Mouse (Mus musculus) embryonic facial prominence, embryonic 12.5 days (tissue): ENCODE results near the gene Wnt6. TPM values are rescaled to one million over a fixed set of nuclear protein-coding genes. Genes with fewer than 3 reads are reported as not detected.

ENCODE experiments used
- ATAC-seq: fragments of 200-750 bp; cut with Nextera tagmentation; 2 replicates; pipeline ENCODE4 v1.8.0; 2017; ENCODE audit not compliant: insufficient number of reproducible peaks, insufficient read depth, low FRiP score, low TSS enrichment
- H3K27ac ChIP-seq: fragments of 300-500 bp; sonication (generic); 2 replicates; pipeline ENCODE4 v1.5.1; 2016; ENCODE audit warnings: mild to moderate bottlenecking
- H3K27me3 ChIP-seq: fragments of 300-500 bp; sonication (generic); 2 replicates; pipeline ENCODE4 v1.6.1; 2016; ENCODE audit warnings: mild to moderate bottlenecking, moderate library complexity
- H3K36me3 ChIP-seq: fragments of 300-500 bp; sonication (generic); 2 replicates; pipeline ENCODE4 v1.6.1; 2016; ENCODE audit warnings: mild to moderate bottlenecking
- H3K4me1 ChIP-seq: fragments of 300-500 bp; sonication (generic); 2 replicates; pipeline ENCODE4 v1.6.1; 2016
- H3K4me2 ChIP-seq: fragments of 300-500 bp; sonication (generic); replicated peaks from 2 replicates; pipeline ENCODE4 v1.6.1; 2016; ENCODE audit warnings: mild to moderate bottlenecking, moderate library complexity
- H3K4me3 ChIP-seq: fragments of 300-500 bp; sonication (generic); 2 replicates; pipeline ENCODE4 v1.5.1; 2016; ENCODE audit warnings: mild to moderate bottlenecking
- H3K9ac ChIP-seq: fragments of 300-500 bp; sonication (generic); 2 replicates; pipeline ENCODE4 v1.6.1; 2016; ENCODE audit warnings: mild to moderate bottlenecking, moderate library complexity
- H3K9me3 ChIP-seq: fragments of 300-500 bp; sonication (generic); 2 replicates; pipeline ENCODE4 v1.6.1; 2016; ENCODE audit warnings: mild to moderate bottlenecking, moderate library complexity
- WGBS: fragments of 180-500 bp; shearing (Covaris S2); methylation state at CpG from one replicate; pipeline ENCODE4 v1.1.7; 2016; 5-methylcytosine and 5-hydroxymethylcytosine counted together
- polyA plus RNA-seq: library from polyadenylated mRNA; unstranded; fragments of >200 nt; fragmentation: Nextera tagmentation; extraction: Ambion mirVana; gene quantifications from 2 replicates; pipeline ENCODE4 v1.2.1, GENCODE M21; 2016

The Wnt6 gene
- polyA plus RNA-seq, 1 experiment from 2014 or later: 30.8 TPM

DNA sequence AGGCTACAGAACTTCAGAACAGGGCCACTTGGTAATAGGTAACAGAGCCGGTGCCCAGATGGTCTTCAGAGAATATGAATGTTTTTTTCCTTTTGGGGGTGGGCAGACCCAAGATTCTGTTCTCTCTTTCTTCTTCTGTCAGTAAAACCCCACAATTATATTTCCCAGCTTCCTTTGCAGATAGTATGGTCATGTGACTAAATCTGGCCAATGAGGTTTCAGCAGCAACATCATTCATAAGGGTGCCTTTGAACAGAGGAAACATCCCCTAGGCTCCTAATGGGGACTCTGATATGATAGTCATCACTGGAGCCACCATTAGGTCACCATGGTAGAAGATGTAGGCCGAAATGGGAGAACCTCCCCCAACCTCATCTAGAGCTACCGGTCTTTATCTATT lies 18.9 kb upstream of the Wnt6 start:
- Histone ChIP-seq H3K27me3 (peaks cover 22% of the 10 kb centered on the region), H3K4me2 (no peak overlapping the region), H3K9me3 (no peaks in the 10 kb centered on the region), H3K27ac (no peak overlapping the region), H3K4me3 (no peak overlapping the region), H3K9ac (no peak overlapping the region), H3K4me1 (no peaks in the 10 kb centered on the region; the same call in 1 of the 2 replicates), H3K36me3 (no peaks in the 10 kb centered on the region)
- 91% methylated on average over 3 of the region's 3 CpGs for WGBS
- no peak for ATAC-seq

DNA sequence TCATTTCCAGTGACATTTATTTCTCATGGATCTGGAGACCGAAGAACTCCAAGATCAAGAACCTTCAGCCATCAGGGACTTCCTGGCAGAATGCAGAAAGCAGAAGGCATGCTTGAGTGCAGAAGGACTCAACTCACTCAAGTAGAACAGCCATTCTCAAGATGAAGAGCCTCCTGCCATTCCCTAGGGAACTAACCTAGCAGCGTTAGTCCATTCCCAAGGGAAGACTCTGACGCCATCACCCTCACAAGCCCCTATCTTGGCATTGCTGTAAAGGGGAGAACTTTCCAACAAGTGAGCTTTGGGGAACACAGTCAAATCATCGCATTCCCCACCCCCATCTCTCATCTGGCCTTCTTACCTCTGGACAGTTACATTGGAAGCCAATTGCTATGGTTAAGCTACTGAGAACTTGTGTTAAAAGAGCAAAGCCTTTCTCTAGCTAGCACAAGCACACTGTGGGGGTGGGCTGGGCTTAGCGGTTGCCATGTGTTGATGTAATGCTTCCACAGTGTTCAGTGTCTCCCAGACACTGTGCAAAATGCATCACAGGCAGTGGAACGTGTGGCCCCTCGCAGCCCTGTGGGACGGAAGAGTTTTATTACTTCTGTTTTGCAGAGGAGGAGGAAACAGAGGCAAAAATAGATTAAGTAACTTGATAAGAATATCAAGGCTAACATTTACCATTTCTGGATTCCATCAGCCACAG lies 18.3 kb upstream of the Wnt6 start:
- H3K27me3 ChIP-seq: peaks cover 16% of the 10 kb centered on the region
- no peak overlapping the region for H3K9ac ChIP-seq
- 81% methylated on average over 8 of the region's 8 CpGs for WGBS

DNA sequence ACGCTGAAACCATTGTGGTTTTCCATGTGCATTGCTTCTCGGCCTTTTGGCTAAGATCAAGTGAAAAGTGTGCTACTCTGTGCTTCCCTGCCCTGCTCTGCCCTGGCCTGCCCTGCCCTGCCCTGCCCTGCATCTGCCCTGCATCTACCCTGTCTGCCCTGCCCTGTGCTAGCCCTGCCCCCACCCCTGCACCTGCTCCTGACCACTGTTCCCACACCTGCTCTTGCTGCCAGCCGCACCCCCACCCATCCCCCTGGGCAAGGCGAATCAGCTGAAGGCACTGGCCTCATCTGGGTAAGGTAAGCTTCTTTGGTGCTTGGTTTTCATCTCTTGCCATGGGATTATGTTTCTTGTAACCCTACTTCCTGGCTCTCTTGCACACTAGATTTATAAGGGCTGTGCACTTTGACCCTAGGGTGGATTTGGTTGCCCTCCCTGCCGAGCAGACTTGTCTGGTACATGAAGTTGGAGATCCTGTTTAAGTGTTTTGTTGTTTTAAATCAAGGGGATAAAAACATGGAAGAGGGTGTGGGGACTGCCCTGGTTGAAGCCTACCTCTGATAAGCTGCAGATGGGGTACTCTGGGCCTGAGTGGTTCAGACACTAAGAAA lies 17.4 kb upstream of the Wnt6 start:
- Histone ChIP-seq H3K36me3 (no peaks in the 10 kb centered on the region), H3K4me2 (no peak overlapping the region), H3K4me3 (no peak overlapping the region), H3K27me3 (peaks cover 7% of the 10 kb centered on the region), H3K27ac (no peak overlapping the region), H3K4me1 (no peaks in the 10 kb centered on the region; the same call in 1 of the 2 replicates), H3K9me3 (no peaks in the 10 kb centered on the region), H3K9ac (no peak overlapping the region)
- ATAC-seq: no peak
- 44% methylated on average over 5 of the region's 5 CpGs for WGBS

More for the DNA sequence above, 18.3 kb upstream of the Wnt6 start:
- H3K27ac ChIP-seq: no peak overlapping the region
- H3K9me3 ChIP-seq: no peaks in the 10 kb centered on the region
- no peak overlapping the region for H3K4me2 ChIP-seq
- no peaks in the 10 kb centered on the region; the same call in 1 of the 2 replicates for H3K4me1 ChIP-seq
- no peak for ATAC-seq
- H3K4me3 ChIP-seq: no peak overlapping the region
- H3K36me3 ChIP-seq: no peaks in the 10 kb centered on the region

DNA sequence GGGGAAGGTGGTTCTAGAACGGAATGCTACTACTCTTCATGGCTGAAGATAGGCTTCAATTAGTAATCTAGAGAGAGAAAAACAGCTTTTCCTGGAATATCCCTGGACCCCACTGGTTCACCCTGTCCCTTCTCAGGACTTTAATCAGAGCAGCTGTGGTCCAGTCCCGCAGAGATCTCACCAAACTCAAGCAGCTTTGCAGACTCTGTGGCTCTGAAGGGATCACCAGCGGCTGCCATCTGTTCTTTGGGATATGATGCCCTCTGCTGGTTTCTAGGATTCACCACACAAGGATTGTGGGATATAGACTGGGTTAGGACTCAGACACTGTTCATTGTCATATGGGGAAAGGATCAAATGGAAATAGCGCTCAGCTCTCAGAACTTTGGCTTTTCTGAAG lies 11.9 kb upstream of the Wnt6 start:
- 19% methylated on average over 4 of the region's 4 CpGs for WGBS
- no peak overlapping the region for H3K9ac ChIP-seq
- ATAC-seq: no peak
- H3K36me3 ChIP-seq: no peaks in the 10 kb centered on the region
- H3K9me3 ChIP-seq: no peaks in the 10 kb centered on the region
- H3K4me1 ChIP-seq: no peaks in the 10 kb centered on the region
- peaks cover 12% of the 10 kb centered on the region for H3K27me3 ChIP-seq
- no peak overlapping the region for H3K27ac ChIP-seq
- H3K4me2 ChIP-seq: no peak overlapping the region
- H3K4me3 ChIP-seq: no peak overlapping the region

DNA sequence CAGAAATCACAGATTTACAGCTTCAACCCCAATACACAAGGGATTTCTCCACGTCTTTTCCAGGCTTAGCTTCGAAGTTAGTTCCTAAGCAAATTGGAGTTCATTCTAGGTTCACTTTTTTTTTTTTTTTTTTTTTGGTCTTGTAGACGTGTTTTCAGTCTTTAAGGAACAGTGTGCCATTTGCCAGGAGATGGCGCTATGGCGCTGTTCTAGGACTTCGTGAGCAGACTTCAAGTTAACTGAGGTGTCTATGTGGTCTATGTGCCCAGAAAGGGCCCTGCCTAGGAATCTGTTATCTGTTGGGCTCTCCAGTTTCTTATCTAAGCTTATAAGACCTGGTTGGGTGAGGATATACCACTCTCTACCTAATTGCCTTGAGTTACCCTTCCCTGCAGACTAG lies 8.6 kb upstream of the Wnt6 start:
- Histone ChIP-seq H3K36me3 (no peaks in the 10 kb centered on the region), H3K4me1 (no peaks in the 10 kb centered on the region), H3K4me3 (no peak overlapping the region), H3K27me3 (peaks cover 27% of the 10 kb centered on the region), H3K27ac (no peak overlapping the region), H3K9ac (no peak overlapping the region), H3K4me2 (no peak overlapping the region), H3K9me3 (no peaks in the 10 kb centered on the region)
- ATAC-seq: no peak
- WGBS: 3% methylated on average over 6 of the region's 6 CpGs

DNA sequence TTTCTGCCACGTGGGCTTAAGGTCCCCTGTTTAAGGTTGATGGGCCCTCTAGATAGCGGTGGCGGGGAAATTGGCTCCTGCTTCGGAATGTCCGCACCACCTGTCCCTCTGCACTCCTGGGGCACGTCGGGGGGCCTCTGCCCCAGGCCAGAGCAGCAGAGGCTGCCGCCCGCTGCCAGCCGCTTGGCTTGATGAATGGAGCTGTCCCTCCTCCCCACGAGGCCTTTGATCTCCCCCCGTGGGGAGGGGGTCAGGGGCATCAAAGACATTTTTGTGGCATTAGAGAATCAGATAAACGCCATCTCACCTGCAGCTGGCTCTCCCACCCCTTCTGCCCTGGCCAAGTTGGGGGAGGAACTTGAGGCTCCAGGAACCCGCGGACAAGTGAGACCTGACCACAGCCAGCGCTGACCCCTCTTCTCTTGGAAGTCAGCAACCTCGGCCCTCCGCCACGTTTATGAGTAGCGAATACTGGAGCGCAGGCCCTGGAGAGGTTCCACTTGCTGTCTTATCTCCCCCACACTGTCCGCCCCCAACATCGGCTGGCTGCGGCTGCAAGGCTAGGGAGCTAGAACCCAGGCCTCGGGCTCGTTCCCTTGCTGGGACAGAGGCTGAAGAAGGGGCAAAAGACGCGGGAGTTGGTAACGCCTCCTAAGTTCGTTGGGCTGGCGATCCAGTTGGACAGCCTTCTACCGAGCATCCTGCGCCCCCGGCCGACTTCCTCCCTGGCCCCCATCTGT lies 795 bp upstream of the Wnt6 start:
- Histone ChIP-seq H3K4me2 (peak overlapping the region; percentile 98), H3K4me1 (peaks cover 29% of the 10 kb centered on the region), H3K9ac (peak overlapping the region; percentile 53; the same call in 1 of the 2 replicates), H3K9me3 (no peaks in the 10 kb centered on the region), H3K27me3 (peaks cover 83% of the 10 kb centered on the region), H3K4me3 (peak overlapping the region; percentile 55), H3K27ac (no peak overlapping the region), H3K36me3 (no peaks in the 10 kb centered on the region)
- 1% methylated on average over 35 of the region's 35 CpGs for WGBS
- no peak for ATAC-seq

DNA sequence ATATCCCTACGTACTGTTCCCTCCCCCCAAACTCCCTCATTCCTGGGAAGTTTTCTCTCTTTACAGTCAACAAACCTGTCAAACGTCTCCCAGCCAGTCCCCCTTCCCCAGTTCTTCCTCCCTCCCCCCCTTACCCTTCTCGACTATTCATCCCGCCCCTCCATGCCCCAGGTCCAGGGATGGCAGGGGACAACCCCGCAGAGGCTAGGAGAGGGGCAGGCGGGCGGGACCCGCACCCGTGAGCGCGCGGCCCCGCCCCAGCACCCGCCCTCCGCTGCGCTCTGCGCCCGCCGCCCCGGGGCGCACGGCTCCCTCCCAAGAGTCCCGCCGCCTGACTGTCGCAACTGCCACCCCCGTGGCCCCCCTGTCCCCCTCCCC lies 236 bp upstream of the Wnt6 start:
- peaks cover 88% of the 10 kb centered on the region for H3K27me3 ChIP-seq
- peak overlapping the region; percentile 53 for H3K9ac ChIP-seq
- no peaks in the 10 kb centered on the region for H3K36me3 ChIP-seq
- ATAC-seq: no peak
- H3K9me3 ChIP-seq: no peaks in the 10 kb centered on the region
- H3K4me1 ChIP-seq: peaks cover 29% of the 10 kb centered on the region
- H3K4me2 ChIP-seq: peak overlapping the region; percentile 98
- H3K27ac ChIP-seq: no peak overlapping the region
- 0% methylated on average over 23 of the region's 26 CpGs for WGBS
- peak overlapping the region; percentile 55 for H3K4me3 ChIP-seq

DNA sequence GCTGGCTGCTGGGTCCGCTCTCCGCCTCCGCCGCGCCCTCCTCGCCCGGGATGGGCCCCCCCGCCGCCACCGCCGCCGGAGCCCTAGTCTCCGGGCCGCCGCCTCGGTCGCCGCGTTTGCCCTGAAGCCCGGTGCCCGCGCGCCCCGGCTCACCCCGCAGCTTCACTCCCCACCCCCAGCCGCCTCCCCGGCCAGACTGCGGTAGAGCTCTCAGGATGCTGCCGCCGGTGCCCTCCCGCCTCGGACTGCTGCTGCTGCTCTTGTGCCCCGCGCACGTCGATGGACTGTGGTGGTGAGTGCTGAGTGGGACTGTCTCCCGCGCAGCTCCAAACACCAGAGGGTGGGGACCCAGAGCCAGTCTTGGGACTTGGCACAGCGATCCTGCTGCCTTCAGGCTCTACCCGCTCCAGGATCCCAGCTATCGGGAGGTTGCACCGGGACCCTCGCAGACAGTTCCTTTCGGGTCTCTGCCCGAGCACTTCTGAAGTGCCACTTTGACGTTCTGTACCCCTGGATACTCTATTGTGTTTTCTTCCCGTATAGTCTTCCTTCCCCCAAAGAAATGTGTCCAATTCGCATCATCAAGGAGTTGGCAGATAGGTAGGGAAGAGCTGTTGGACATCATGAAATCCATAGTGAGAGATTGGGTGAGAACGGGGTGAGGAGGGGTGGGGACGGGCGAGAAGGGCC lies 384 bp downstream of the Wnt6 start:
- Histone ChIP-seq H3K27me3 (peaks cover 92% of the 10 kb centered on the region), H3K36me3 (no peaks in the 10 kb centered on the region), H3K9ac (peak overlapping the region; percentile 53), H3K9me3 (no peaks in the 10 kb centered on the region), H3K27ac (no peak overlapping the region; the same call in 1 of the 2 replicates), H3K4me3 (peak overlapping the region; percentile 55), H3K4me1 (peaks cover 33% of the 10 kb centered on the region), H3K4me2 (peak overlapping the region; percentile 98)
- no peak for ATAC-seq
- WGBS: 0% methylated on average over 42 of the region's 51 CpGs

DNA sequence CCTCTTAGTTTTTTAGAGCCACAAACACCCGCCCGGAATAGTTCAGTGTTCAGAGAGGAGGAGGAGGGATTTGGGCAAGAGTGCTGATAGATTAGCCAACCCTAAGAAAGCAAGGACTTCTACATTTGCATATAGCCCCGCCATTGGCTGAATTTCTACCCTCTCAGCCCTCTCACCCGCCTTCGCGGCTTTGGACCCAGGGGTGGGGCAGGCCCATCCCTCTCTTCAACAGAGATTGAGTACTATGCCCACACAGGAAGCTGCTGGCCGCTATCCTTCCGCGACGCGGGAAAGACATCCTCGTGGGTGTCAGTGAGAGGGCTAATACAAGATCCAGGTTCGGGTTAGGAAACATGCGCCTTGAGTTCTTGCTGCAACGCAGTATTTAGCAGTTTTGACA lies 1.4 kb downstream of the Wnt6 start:
- WGBS: under 1% methylated on average over 15 of the region's 15 CpGs
- Histone ChIP-seq H3K9me3 (no peaks in the 10 kb centered on the region), H3K27ac (no peak overlapping the region), H3K4me2 (peak overlapping the region; percentile 98), H3K36me3 (no peaks in the 10 kb centered on the region), H3K4me3 (peak overlapping the region; percentile 55), H3K9ac (no peak overlapping the region), H3K4me1 (peaks cover 33% of the 10 kb centered on the region), H3K27me3 (peaks cover 89% of the 10 kb centered on the region)
- ATAC-seq: peak; percentile 84

DNA sequence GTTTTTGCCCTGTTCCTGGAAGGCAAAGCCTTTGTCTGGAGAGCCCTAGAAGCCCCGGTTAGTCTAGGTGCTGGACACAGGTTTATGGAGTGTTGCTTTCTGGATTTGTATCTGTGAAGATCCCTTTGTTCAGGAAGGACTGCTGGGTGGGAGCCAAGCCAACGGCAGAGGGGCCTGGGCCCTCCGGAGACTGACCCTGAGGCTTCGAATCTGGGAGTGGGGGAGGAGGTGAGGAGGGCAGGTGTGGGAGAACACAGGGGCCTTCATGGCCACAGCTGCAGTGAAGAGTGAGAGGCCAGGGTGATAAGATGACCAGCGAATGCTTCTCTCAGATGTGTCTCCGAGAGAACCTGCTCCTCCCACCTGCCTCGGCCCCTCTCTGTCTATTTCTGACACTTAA lies 2.4 kb downstream of the Wnt6 start:
- ATAC-seq: no peak
- peaks cover 33% of the 10 kb centered on the region for H3K4me1 ChIP-seq
- no peak overlapping the region; the same call in 1 of the 2 replicates for H3K9ac ChIP-seq
- peak overlapping the region; percentile 55; the same call in 1 of the 2 replicates for H3K4me3 ChIP-seq
- 16% methylated on average over 7 of the region's 7 CpGs for WGBS
- H3K9me3 ChIP-seq: no peaks in the 10 kb centered on the region
- H3K27me3 ChIP-seq: peaks cover 85% of the 10 kb centered on the region
- H3K4me2 ChIP-seq: peak overlapping the region; percentile 14; the same call in 1 of the 2 replicates
- H3K36me3 ChIP-seq: no peaks in the 10 kb centered on the region
- H3K27ac ChIP-seq: no peak overlapping the region

DNA sequence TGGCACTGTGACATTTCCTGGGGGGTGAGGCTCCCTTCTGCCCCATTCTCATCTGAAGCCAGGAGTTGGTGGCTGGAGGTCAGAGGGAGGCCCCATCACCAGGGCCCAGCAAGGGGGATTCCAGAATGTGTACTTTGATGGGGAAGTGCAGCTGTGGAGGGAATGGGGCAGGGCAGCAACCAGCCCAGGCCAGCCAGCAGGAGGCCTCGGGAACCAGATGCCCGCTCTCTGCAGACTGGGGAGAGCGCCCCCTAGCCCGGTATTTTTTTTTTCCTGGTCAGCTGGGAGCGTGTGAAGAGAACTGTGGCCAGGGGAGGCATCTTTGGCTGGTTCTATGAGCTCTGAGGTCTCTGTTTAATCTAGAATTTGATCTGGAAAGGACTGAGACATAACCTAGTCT lies 4.1 kb downstream of the Wnt6 start:
- Histone ChIP-seq H3K9ac (no peak overlapping the region), H3K27ac (no peak overlapping the region), H3K4me2 (no peak overlapping the region), H3K36me3 (no peaks in the 10 kb centered on the region), H3K27me3 (peaks cover 82% of the 10 kb centered on the region), H3K9me3 (no peaks in the 10 kb centered on the region), H3K4me1 (peaks cover 20% of the 10 kb centered on the region), H3K4me3 (no peak overlapping the region)
- no peak for ATAC-seq
- WGBS: 10% methylated on average over 5 of the region's 5 CpGs
